Mouse (Mus musculus): ENCODE data around the gene Cyp2a4. TPM values are rescaled to one million over a fixed set of nuclear protein-coding genes. Genes with fewer than 3 reads are reported as not detected.
"Not testable (repeated sequence)": the region's sequence is repeated elsewhere in the genome, so short reads cannot be mapped to it uniquely, and the experiment has no call there.

The Cyp2a4 gene
- not detected in 2 replicates for polyA plus RNA-seq (2015; fragmentation: Nextera tagmentation; extraction: Ambion mirVana)

DNA sequence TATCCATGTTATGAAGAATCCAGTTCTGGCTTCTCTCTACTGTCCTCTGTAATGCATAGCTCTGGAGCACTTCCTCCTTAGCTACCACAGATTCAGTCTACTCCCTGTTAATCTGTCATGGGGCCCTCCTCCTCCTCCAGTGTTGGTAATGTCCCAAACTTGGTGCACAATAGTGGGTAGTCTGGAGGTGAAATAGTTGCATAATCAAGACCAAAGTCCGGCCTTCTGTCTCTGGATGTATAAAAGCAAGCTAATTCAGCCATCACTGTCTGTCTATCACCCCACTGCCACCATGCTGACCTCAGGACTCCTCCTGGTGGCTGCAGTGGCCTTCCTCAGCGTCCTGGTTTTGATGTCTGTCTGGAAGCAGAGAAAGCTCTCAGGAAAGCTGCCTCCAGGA is at the start of gene Cyp2a4:
TSS of gene Cyp2a4 (plus strand) at position 244 of the 400 bp plus-strand sequence.
- H3K27ac ChIP-seq; H3K4me2 ChIP-seq; H3K36me3 ChIP-seq; H3K27me3 ChIP-seq; ATAC-seq (replicated peaks; ENCODE audit: low FRiP score); H3K4me1 ChIP-seq; H3K9me3 ChIP-seq (replicated peaks); H3K9ac ChIP-seq; H3K4me3 ChIP-seq (replicated peaks): not testable (repeated sequence)
- WGBS = 72% methylated on average over 2 of the region's 2 CpGs

DNA sequence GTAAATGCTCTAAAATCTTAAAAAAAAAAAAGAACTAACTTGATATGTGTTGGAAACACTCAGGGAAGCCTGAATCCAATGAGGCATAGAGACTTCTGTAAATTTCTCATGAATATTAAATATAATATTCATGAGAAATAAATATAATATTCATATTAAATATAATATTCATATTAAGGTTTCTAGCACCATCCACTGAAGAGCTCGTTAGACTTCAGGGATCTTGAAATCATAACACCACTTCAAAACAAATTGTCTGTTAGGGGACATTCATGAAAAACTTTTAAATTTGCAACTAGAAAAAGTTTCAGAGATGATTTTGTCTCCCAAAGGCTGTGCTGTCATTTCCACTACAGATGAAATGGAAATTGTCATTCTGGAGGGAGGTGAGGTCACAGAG is 46.9 kb upstream of the Cyp2a4 start, which contains the start of gene Vmn1r184:
TSS of gene Vmn1r184 (plus strand) at position 301 of the 400 bp plus-strand sequence.
- not testable (repeated sequence) for H3K4me1 ChIP-seq; H3K36me3 ChIP-seq; H3K27ac ChIP-seq; H3K9ac ChIP-seq; H3K4me2 ChIP-seq; H3K4me3 ChIP-seq (replicated peaks); H3K27me3 ChIP-seq; ATAC-seq (replicated peaks; ENCODE audit: low FRiP score); H3K9me3 ChIP-seq (replicated peaks)
- 86% methylated on average over 1 of the region's 1 CpGs for whole genome bisulfite sequencing

DNA sequence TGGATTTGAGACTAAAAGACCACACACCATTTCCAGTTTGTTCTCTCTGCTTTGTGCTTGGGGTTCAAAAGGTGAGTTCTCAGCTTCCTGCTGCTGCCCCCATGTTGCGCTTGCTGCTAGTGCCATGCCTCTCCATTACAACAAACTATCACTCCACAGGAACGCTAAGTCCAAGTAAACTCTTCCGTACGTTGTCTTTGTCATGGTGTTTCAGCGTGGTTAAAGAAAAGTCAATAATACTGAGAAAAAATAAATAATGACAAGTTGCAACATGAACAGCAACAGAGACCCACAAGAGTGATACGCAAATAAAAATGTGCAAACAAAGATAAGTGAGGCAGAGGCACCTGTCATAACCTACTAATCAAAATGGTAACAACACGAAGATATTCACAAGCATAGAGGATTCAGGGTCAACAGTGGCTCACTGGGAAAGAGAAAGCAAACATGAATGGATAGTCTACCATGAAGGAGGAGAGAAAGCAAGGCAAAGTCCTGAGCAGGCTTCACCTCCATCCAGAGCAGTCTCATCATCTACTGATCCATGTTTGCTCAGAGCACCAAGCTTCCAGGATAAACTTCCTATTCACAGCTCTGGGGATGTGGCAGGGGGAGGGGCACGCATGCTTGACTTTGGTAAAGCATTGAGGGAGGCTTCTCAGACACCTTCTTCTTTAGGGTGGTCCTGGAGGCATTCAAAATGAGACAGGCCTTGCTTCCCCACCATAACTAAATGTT is 3.4 kb upstream of the Cyp2a4 start:
- not testable (repeated sequence) for H3K4me1 ChIP-seq; ATAC-seq (replicated peaks; ENCODE audit: low FRiP score); H3K36me3 ChIP-seq; H3K9ac ChIP-seq; H3K4me3 ChIP-seq (replicated peaks); H3K9me3 ChIP-seq (replicated peaks); H3K27me3 ChIP-seq; H3K4me2 ChIP-seq; H3K27ac ChIP-seq
- WGBS = 81% methylated on average over 8 of the region's 8 CpGs

DNA sequence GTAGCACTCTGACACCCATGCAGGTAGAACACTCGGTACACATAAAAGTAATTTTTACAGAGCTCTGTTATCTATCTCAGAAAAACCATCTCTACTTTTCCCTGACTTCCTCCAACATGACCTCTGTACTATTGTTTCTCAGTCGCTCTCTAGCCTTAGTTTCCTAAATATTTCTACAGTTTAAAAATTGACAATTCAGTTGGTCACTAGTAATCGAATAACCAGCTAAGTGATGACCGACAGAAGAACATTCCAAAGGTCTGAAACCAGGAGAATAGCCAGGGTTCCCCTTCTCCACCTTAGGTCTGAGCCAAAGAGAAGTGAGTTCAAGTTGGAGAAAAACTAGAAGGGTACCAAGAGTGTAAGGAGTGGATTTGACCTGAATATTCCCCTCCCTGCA is 4.8 kb downstream of the Cyp2a4 start:
- H3K27me3 ChIP-seq; H3K27ac ChIP-seq; ATAC-seq (replicated peaks; ENCODE audit: low FRiP score); H3K4me1 ChIP-seq; H3K9me3 ChIP-seq (replicated peaks); H3K4me2 ChIP-seq; H3K9ac ChIP-seq; H3K36me3 ChIP-seq; H3K4me3 ChIP-seq (replicated peaks): not testable (repeated sequence)
- WGBS = 83% methylated on average over 4 of the region's 4 CpGs

DNA sequence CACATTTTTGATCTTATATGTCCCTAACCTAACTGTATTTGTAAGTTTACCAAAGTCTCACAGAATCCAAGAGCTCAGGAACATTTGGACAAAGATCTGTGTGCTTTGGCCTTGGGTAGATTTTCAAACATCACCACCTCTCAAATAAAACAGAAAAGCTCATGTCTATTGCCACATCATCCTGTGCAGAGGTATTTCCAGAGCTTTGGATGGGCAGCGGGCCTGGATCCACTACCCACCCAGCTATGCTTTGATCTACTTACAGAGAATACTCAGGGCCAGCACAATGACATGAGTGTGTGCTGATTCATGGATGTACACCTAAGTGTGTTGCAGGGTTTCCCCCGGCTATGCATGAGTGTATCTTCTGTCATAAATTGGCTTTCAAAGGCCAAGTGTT is 8.2 kb downstream of the Cyp2a4 start:
- 83% methylated on average over 2 of the region's 2 CpGs for WGBS
- H3K9ac ChIP-seq; ATAC-seq (replicated peaks; ENCODE audit: low FRiP score); H3K36me3 ChIP-seq; H3K27ac ChIP-seq; H3K4me1 ChIP-seq; H3K9me3 ChIP-seq (replicated peaks); H3K4me3 ChIP-seq (replicated peaks); H3K27me3 ChIP-seq; H3K4me2 ChIP-seq: not testable (repeated sequence)

DNA sequence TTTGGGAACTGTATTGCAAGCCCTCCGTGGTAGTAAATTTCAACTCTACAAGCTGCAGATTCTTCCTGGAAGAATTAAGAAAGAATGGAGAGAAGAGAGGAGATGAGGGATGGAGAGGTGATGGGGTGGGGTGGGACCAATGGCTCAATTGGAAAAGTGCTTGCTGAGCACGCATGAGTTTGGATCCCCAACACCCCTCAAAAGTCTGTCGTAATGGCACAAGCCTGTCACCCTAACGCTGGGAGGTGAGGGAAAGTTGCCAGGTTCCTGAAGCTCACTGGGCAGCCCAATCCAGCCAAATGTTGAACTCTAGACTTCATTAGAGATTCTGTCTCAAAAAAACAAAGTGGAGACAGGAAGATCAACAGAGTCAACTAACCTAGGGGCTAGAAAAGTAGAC is 8.8 kb downstream of the Cyp2a4 start:
- not testable (repeated sequence) for H3K9ac ChIP-seq; H3K4me1 ChIP-seq; H3K4me3 ChIP-seq (replicated peaks); H3K4me2 ChIP-seq; H3K9me3 ChIP-seq (replicated peaks); H3K27ac ChIP-seq; H3K36me3 ChIP-seq; H3K27me3 ChIP-seq; ATAC-seq (replicated peaks; ENCODE audit: low FRiP score)
- WGBS = 88% methylated on average over 4 of the region's 4 CpGs

DNA sequence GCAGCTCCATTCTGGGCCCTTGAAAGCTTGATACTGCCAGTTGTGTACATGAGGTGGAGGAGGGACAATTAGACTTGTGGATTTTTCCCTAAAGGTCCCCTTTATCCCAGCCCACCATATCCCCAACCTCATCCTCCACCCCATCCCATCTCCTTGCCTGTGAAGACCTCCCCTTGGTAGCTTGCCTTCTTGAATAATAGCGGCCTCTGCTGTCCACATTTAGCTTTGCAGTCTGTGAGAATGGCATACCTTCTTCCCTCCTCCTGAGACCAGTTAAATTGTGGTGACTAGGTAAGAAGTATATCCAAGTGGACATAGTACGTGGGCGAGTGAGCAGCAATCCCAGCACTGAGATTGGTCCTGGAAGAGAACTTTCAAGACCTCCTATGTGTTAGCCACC is 13.4 kb downstream of the Cyp2a4 start:
- not testable (repeated sequence) for ATAC-seq (replicated peaks; ENCODE audit: low FRiP score); H3K9me3 ChIP-seq (replicated peaks); H3K4me1 ChIP-seq; H3K27ac ChIP-seq; H3K9ac ChIP-seq; H3K4me3 ChIP-seq (replicated peaks); H3K4me2 ChIP-seq; H3K36me3 ChIP-seq; H3K27me3 ChIP-seq
- 68% methylated on average over 3 of the region's 3 CpGs for WGBS

DNA sequence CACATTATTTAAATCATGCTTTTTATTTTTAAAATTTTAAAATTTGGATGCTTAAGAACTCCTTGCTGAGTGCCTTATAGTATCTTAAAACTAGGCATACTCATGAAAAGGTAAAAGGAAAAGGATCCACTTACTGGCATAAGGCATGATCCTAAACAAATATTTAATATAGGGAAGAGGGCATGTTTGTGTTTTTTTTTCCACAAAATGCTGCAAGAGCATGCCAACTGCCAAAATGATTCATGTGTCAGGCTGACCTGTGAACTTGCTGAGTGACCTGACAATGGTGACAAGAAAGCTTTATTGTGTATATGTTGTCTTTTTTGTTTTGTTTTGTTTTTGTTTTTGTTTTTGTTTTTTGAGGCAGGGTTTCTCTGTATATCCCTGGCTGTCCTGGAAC is 43.2 kb downstream of the Cyp2a4 start:
- H3K9ac ChIP-seq; H3K27me3 ChIP-seq; H3K4me2 ChIP-seq; H3K36me3 ChIP-seq; H3K4me1 ChIP-seq; H3K27ac ChIP-seq; H3K9me3 ChIP-seq (replicated peaks); H3K4me3 ChIP-seq (replicated peaks); ATAC-seq (replicated peaks; ENCODE audit: low FRiP score): not testable (repeated sequence)

DNA sequence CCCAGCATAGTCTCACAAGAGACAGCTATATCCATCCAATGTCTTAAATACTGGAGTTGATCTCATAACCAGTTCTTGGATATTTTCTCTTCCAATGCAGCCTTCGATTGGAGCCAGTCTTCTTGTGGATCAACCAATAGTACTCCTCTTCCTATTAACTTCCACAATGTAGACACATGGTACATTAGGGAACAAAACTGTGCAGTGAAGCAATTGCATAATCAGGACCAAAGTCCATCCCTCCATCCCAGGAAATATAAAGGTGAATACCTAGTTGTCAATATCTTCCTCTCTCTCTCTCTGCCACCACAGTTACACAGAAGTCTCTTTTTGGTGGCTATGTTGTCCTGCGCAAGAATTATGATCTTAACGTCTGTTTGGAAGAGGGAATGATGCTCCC is 45.3 kb downstream of the Cyp2a4 start:
- not testable (repeated sequence) for H3K27ac ChIP-seq; H3K4me1 ChIP-seq; H3K4me3 ChIP-seq (replicated peaks); ATAC-seq (replicated peaks; ENCODE audit: low FRiP score); H3K9ac ChIP-seq; H3K4me2 ChIP-seq; H3K27me3 ChIP-seq; H3K36me3 ChIP-seq; H3K9me3 ChIP-seq (replicated peaks)
- WGBS = 71% methylated on average over 3 of the region's 3 CpGs

DNA sequence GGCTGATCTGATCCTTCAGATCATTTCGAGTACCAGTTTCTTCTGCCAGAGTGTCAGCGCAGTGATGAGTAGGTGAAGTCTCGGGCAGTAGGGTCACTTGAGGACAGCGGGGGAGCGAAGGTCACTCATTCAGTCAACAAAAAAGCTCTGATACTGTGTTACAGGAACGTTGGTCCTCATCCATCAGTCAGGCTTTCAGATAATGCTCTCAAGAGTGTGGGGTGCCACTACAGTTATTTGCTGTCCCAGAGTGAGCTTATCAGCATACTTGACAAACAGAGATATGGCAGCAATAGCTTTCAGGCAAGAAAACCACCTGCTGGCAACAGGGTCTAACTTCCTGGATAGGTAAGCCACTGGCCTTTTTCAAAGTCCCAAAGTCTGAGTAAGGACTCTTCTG is 49.8 kb downstream of the Cyp2a4 start:
- not testable (repeated sequence) for H3K9ac ChIP-seq; H3K4me2 ChIP-seq; H3K27me3 ChIP-seq; H3K36me3 ChIP-seq; H3K9me3 ChIP-seq (replicated peaks); ATAC-seq (replicated peaks; ENCODE audit: low FRiP score); H3K4me3 ChIP-seq (replicated peaks); H3K27ac ChIP-seq; H3K4me1 ChIP-seq
- 92% methylated on average over 6 of the region's 6 CpGs for WGBS

Other genes starting within 250 kb of the Cyp2a4 start
- gene Cyp2b13, start 245.7 kb upstream of the Cyp2a4 start, polyA plus RNA-seq (2015; fragmentation: Nextera tagmentation; extraction: Ambion mirVana) = not detected in 2 replicates
- not detected in 2 replicates for gene Cyp2b9, start 133.8 kb upstream of the Cyp2a4 start, polyA plus RNA-seq (2015; fragmentation: Nextera tagmentation; extraction: Ambion mirVana)
- not detected in 2 replicates for gene Vmn1r184, start 46.8 kb upstream of the Cyp2a4 start, polyA plus RNA-seq (2015; fragmentation: Nextera tagmentation; extraction: Ambion mirVana)
- not detected in 2 replicates for gene Nlrp9c, start 96.5 kb downstream of the Cyp2a4 start, polyA plus RNA-seq (2015; fragmentation: Nextera tagmentation; extraction: Ambion mirVana)
- not detected in 2 replicates for gene Nlrp4a, start 127.9 kb downstream of the Cyp2a4 start, polyA plus RNA-seq (2015; fragmentation: Nextera tagmentation; extraction: Ambion mirVana)
- not detected in 2 replicates for gene Nlrp9a, start 227.9 kb downstream of the Cyp2a4 start, polyA plus RNA-seq (2015; fragmentation: Nextera tagmentation; extraction: Ambion mirVana)

Measured in kidney, embryonic 15.5 days (tissue).